Mouse (Mus musculus) brown adipose tissue, adult 24 weeks (tissue): ENCODE measurements around the gene Tmem201. TPM values are rescaled to one million over a fixed set of nuclear protein-coding genes. Genes with fewer than 3 reads are reported as not detected.

Experiments
- polyA plus RNA-seq: library from polyadenylated mRNA; stranded (reverse); fragments of >200 nt; gene quantifications from 2 replicates; pipeline ENCODE4 v1.2.4, GENCODE M21; 2012; ENCODE audit not compliant: missing spikeins, insufficient read depth, insufficient read length

Gene Tmem201
- polyA plus RNA-seq, 1 experiment = 9.2 TPM

Other genes with a start within 250 kb of the Tmem201 start
- 10.6 and 13.6 TPM in 2 replicates for gene Ctnnbip1, start 219.8 kb downstream of the Tmem201 start, polyA plus RNA-seq
- 15.4 and 16.9 TPM in 2 replicates for gene Clstn1, start 151.6 kb downstream of the Tmem201 start, polyA plus RNA-seq
- 0.96 and 1.6 TPM in 2 replicates for gene Pik3cd, start 35.5 kb downstream of the Tmem201 start, polyA plus RNA-seq
- 24.0 and 24.2 TPM in 2 replicates for gene Slc25a33, start 36.2 kb upstream of the Tmem201 start, polyA plus RNA-seq
- gene Spsb1, start 217.0 kb upstream of the Tmem201 start, polyA plus RNA-seq = 24.3 and 32.5 TPM in 2 replicates